Mouse (Mus musculus) forebrain, postnatal 0 days (tissue): Measurements from ENCODE around the gene Ndufb2. TPM values are rescaled to one million over a fixed set of nuclear protein-coding genes. Genes with fewer than 3 reads are reported as not detected.

ENCODE experiments used
- ATAC-seq: fragments of 200-750 bp; cut with Nextera tagmentation; 2 replicates; pipeline ENCODE4 v1.8.0; 2017; ENCODE audit warnings: mild to moderate bottlenecking, moderate library complexity
- DNase-seq: peaks from one replicate; pipeline ENCODE4 v3.0.0-alpha.2; 2015
- H3K27ac ChIP-seq: fragments of 300-500 bp; sonication (generic); 2 replicates; pipeline ENCODE4 v1.5.1; 2014; ENCODE audit warnings: low read depth, mild to moderate bottlenecking, antibody characterized with exemption, low read length, moderate library complexity, mixed read lengths
- H3K27me3 ChIP-seq: fragments of 300-500 bp; sonication (generic); 2 replicates; pipeline ENCODE4 v1.6.1; 2014; ENCODE audit warnings: mild to moderate bottlenecking, low read length, mixed read lengths; ENCODE audit not compliant: insufficient read depth
- H3K36me3 ChIP-seq: fragments of 300-500 bp; sonication (generic); 2 replicates; pipeline ENCODE4 v1.6.1; 2014; ENCODE audit warnings: mild to moderate bottlenecking, moderate library complexity; ENCODE audit not compliant: insufficient read depth
- H3K4me1 ChIP-seq: fragments of 300-500 bp; sonication (generic); 2 replicates; pipeline ENCODE4 v1.6.1; 2014; ENCODE audit warnings: antibody characterized with exemption; ENCODE audit not compliant: insufficient read depth
- H3K4me2 ChIP-seq: fragments of 300-500 bp; sonication (generic); 2 replicates; pipeline ENCODE4 v1.6.1; 2014; ENCODE audit warnings: low read depth, mild to moderate bottlenecking, moderate library complexity
- H3K4me3 ChIP-seq: fragments of 300-500 bp; sonication (generic); 2 replicates; pipeline ENCODE4 v1.5.1; 2014; ENCODE audit warnings: low read depth, low read length, mixed read lengths
- H3K9ac ChIP-seq: fragments of 300-500 bp; sonication (generic); 2 replicates; pipeline ENCODE4 v1.6.1; 2014; ENCODE audit warnings: mild to moderate bottlenecking
- H3K9me3 ChIP-seq: fragments of 300-500 bp; sonication (generic); 2 replicates; pipeline ENCODE4 v1.6.1; 2016; ENCODE audit warnings: low read length
- CTCF ChIP-seq: sonication (generic); IDR thresholded peaks from 2 replicates; pipeline ENCODE4 v1.5.1; 2016; ENCODE audit warnings: antibody characterized with exemption, control low read depth, low read depth
- WGBS: fragments of 180-500 bp; shearing (Covaris S2); extraction: QIAGEN DNeasy Blood & Tissue Kit; methylation state at CpG from one replicate; pipeline ENCODE4 v1.1.7; 2014; 5-methylcytosine and 5-hydroxymethylcytosine counted together
- polyA plus RNA-seq: library from polyadenylated mRNA; unstranded; fragments of >200 nt; fragmentation: Nextera tagmentation; extraction: Ambion mirVana; gene quantifications from 2 replicates; pipeline ENCODE4 v1.2.1, GENCODE M21; 2015
- total RNA-seq: library from RNA; depleted of rRNA; stranded (reverse); fragments of >200 nt; gene quantifications from 2 replicates; pipeline ENCODE4 v1.2.3, GENCODE M21; 2014; rRNA removed

The Ndufb2 gene
- total and polyA plus RNA-seq, 2 experiments from 2014 or later = 220 to 500 TPM

DNA sequence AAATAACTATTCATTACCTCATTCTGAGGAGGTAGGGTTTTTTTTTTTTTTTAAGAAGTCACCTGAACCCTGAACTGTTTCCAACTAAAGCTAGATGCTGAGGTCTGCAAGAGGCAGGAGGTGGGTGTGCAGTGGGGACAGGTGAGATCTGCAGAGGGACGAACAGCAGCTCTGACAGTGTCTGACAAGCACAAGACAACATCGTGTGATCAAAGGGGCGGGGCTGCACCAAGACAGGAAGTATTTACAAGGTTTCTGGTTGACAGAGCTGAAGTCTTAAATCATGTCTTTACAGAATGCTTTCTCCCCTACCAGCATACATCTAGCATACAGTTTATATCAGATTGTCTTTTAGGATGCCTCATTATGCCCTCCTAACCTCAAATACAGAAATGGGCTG lies 14.5 kb downstream of the Ndufb2 start:
- TF ChIP-seq CTCF = no peak
- Histone ChIP-seq H3K27me3 (no peaks in the 10 kb centered on the region), H3K27ac (no peak overlapping the region), H3K9ac (no peak overlapping the region), H3K4me2 (no peak overlapping the region), H3K4me3 (no peak overlapping the region), H3K9me3 (no peaks in the 10 kb centered on the region), H3K4me1 (no peaks in the 10 kb centered on the region), H3K36me3 (peaks cover 18% of the 10 kb centered on the region)
- 78% methylated on average over 3 of the region's 3 CpGs for WGBS
- no peak for DNase-seq
- no peak for ATAC-seq

- Histone ChIP-seq H3K4me3 (no peak overlapping the region), H3K27me3 (no peaks in the 10 kb centered on the region), H3K9me3 (no peaks in the 10 kb centered on the region), H3K9ac (no peak overlapping the region), H3K36me3 (peaks cover 18% of the 10 kb centered on the region), H3K4me2 (no peak overlapping the region), H3K4me1 (no peaks in the 10 kb centered on the region), H3K27ac (no peak overlapping the region)
- DNase-seq (no peak), ATAC-seq (no peak)
- 71% methylated on average over 5 of the region's 5 CpGs for WGBS
- no peak for TF ChIP-seq CTCF
Observed at GRCm38 (mm10) chr6:39607365-39607764, 15.0 kb downstream of the Ndufb2 start.

- no peaks in the 10 kb centered on the region for H3K27me3 ChIP-seq
- no peak overlapping the region for H3K27ac ChIP-seq
- no peaks in the 10 kb centered on the region for H3K4me1 ChIP-seq
- no peak overlapping the region for H3K4me2 ChIP-seq
- ATAC-seq (no peak), DNase-seq (peak; percentile 25)
- peaks cover 22% of the 10 kb centered on the region for H3K36me3 ChIP-seq
- no peak overlapping the region for H3K4me3 ChIP-seq
- TF ChIP-seq CTCF = peak; percentile 48
- WGBS = 67% methylated on average over 2 of the region's 2 CpGs
- H3K9me3 ChIP-seq = no peaks in the 10 kb centered on the region
- no peak overlapping the region for H3K9ac ChIP-seq
Observed at GRCm38 (mm10) chr6:39610207-39610606, 17.8 kb downstream of the Ndufb2 start.

DNA sequence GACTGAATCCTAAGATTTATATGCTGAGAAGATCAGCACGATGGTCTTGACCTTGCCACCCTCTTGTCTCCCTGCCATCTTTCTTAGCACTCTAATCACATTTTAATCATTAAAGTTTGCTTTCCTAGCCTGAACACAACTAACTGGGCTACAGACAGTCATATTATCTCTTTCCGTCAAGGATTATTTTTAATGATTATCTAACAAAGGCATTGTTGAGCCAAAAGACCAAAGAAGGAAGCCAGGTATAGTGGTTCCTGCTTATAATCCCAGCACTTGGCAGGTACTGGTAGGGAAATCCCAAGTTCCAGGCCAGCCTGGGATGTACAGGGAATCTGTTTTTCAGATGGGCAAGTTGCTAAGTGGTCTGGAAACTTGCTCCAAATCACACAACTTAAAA lies 18.9 kb downstream of the Ndufb2 start:
- ATAC-seq = no peak
- WGBS = 93% methylated on average over 2 of the region's 2 CpGs
- H3K9me3 ChIP-seq = no peaks in the 10 kb centered on the region
- no peak overlapping the region for H3K27ac ChIP-seq
- H3K4me3 ChIP-seq = no peak overlapping the region
- H3K4me1 ChIP-seq = no peaks in the 10 kb centered on the region
- H3K27me3 ChIP-seq = no peaks in the 10 kb centered on the region
- DNase-seq = no peak
- H3K9ac ChIP-seq = no peak overlapping the region
- H3K36me3 ChIP-seq = peaks cover 30% of the 10 kb centered on the region
- no peak for TF ChIP-seq CTCF
- no peak overlapping the region for H3K4me2 ChIP-seq

Other genes with a start within 250 kb of the Ndufb2 start
- 32.0 and 38.5 TPM in 2 replicates for gene Slc37a3, start 214.9 kb upstream of the Ndufb2 start, total RNA-seq
- gene Slc37a3, start 214.9 kb upstream of the Ndufb2 start, polyA plus RNA-seq = 44.4 and 58.2 TPM in 2 replicates
- not detected in 2 replicates for gene Rab19, start 211.4 kb upstream of the Ndufb2 start, total RNA-seq
- gene Rab19, start 211.4 kb upstream of the Ndufb2 start, polyA plus RNA-seq = 0.12 and 0.31 TPM in 2 replicates
- 222 and 264 TPM in 2 replicates for gene Mkrn1, start 172.1 kb upstream of the Ndufb2 start, total RNA-seq
- gene Mkrn1, start 172.1 kb upstream of the Ndufb2 start, polyA plus RNA-seq = 199 and 217 TPM in 2 replicates
- 11.2 and 13.7 TPM in 2 replicates for gene Dennd2a, start 34.7 kb upstream of the Ndufb2 start, total RNA-seq
- gene Dennd2a, start 34.7 kb upstream of the Ndufb2 start, polyA plus RNA-seq = 5.4 and 8.2 TPM in 2 replicates
- 17.6 and 21.9 TPM in 2 replicates for gene Adck2, start 18.7 kb upstream of the Ndufb2 start, total RNA-seq
- gene Adck2, start 18.7 kb upstream of the Ndufb2 start, polyA plus RNA-seq = 34.5 and 40.3 TPM in 2 replicates
- gene Gm42420, start 6.8 kb upstream of the Ndufb2 start, total RNA-seq = not detected in 2 replicates
- 0.53 and 1.8 TPM in 2 replicates for gene Gm42420, start 6.8 kb upstream of the Ndufb2 start, polyA plus RNA-seq
- gene Braf, start 132.9 kb downstream of the Ndufb2 start, total RNA-seq = 31.1 and 42.4 TPM in 2 replicates
- gene Braf, start 132.9 kb downstream of the Ndufb2 start, polyA plus RNA-seq = 6.5 and 12.9 TPM in 2 replicates
- gene Mrps33, start 218.4 kb downstream of the Ndufb2 start, total RNA-seq = 65.3 and 180 TPM in 2 replicates
- gene Mrps33, start 218.4 kb downstream of the Ndufb2 start, polyA plus RNA-seq = 183 and 258 TPM in 2 replicates